Mouse (Mus musculus): ENCODE results near the gene Cnn2. TPM values are rescaled to one million over a fixed set of nuclear protein-coding genes. Genes with fewer than 3 reads are reported as not detected.

Gene Cnn2
- polyA plus RNA-seq, 1 experiment from 2014 or later: 30.0 TPM

DNA sequence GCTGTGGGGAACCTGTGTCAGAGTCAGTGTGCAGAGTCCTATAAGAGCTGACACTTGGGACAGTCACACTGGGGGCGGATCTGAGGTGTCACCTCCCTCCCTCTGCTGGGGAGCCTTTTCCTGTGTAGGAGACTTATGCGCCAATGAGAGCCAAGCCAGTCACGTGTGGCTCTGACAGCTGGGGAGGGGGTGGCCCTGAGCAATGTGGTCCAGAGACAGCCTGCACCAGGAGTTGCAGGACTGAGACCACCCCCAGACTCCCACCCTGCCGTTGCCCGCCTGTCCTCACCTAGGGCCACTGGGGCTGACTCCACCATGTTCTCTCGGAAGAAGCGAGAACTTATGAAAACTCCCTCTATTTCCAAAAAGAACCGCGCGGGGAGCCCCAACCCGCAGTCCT is 28.1 kb downstream of the Cnn2 start, which contains the start of gene Arhgap45:
TSS of gene Arhgap45 (plus strand) at position 143 of the 400 bp plus-strand sequence.
- no peak within 1 kb of the TSS for H3K27ac ChIP-seq
- WGBS: 72% methylated on average over 11 of the region's 11 CpGs
- no peak within 1 kb of the TSS for H3K4me3 ChIP-seq
- H3K4me2 ChIP-seq: no peak within 1 kb of the TSS
- no peak within 1 kb of the TSS for H3K9ac ChIP-seq
- H3K4me1 ChIP-seq: peaks cover 8% of the 10 kb centered on the region
- 0 out of 2 replicates have a peak, but pooled peaks cover 5% of the 10 kb centered on the region for H3K9me3 ChIP-seq (replicated peaks)
- H3K36me3 ChIP-seq (ENCODE audit: poor library complexity, severe bottlenecking): peaks cover 6% of the 10 kb centered on the region; the same call in 1 of the 2 replicates
- H3K27me3 ChIP-seq: peaks cover 86% of the 10 kb centered on the region
- ATAC-seq: no peak

DNA sequence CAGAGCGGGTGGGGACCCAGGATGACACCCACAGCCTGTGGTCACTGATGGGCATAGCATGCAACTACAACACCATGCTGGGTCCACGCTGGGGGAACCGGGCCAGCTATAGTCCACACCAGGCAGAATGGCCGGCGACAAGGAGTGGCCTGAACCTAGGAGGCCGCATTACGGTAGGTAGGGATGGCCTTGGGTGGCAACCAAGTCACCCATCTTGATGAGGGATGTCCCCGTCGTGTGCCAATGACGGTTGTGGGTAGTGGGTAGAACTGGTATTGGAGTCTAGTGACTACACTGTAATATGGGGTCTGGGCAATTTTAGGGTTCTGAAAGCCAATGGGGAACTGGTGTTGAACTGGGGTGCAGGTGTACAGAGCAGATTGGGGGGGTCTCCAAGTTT is 28.5 kb downstream of the Cnn2 start:
- H3K27ac ChIP-seq: no peak overlapping the region
- peaks cover 8% of the 10 kb centered on the region for H3K4me1 ChIP-seq
- 0 out of 2 replicates have a peak, but pooled peaks cover 1% of the 10 kb centered on the region for H3K9me3 ChIP-seq (replicated peaks)
- H3K36me3 ChIP-seq (ENCODE audit: poor library complexity, severe bottlenecking): peaks cover 2% of the 10 kb centered on the region; the same call in 1 of the 2 replicates
- no peak for ATAC-seq
- WGBS: 90% methylated on average over 10 of the region's 10 CpGs
- H3K27me3 ChIP-seq: peaks cover 82% of the 10 kb centered on the region
- H3K9ac ChIP-seq: no peak overlapping the region
- no peak overlapping the region for H3K4me3 ChIP-seq
- no peak overlapping the region for H3K4me2 ChIP-seq

GRCm38 (mm10) chr10:80017361-80017760 is 29.0 kb downstream of the Cnn2 start:
- Histone ChIP-seq H3K4me1 (peaks cover 8% of the 10 kb centered on the region), H3K36me3 (ENCODE audit: poor library complexity, severe bottlenecking) (no peaks in the 10 kb centered on the region), H3K27ac (no peak overlapping the region), H3K4me2 (no peak overlapping the region), H3K27me3 (peaks cover 77% of the 10 kb centered on the region), H3K9me3 (replicated peaks) (no peaks in the 10 kb centered on the region), H3K4me3 (no peak overlapping the region), H3K9ac (no peak overlapping the region)
- WGBS: 67% methylated on average over 3 of the region's 3 CpGs
- no peak for ATAC-seq

GRCm38 (mm10) chr10:80017771-80018170 is 29.4 kb downstream of the Cnn2 start:
- WGBS: 83% methylated on average over 14 of the region's 14 CpGs
- no peak overlapping the region for H3K4me2 ChIP-seq

GRCm38 (mm10) chr10:80018739-80019297 is 30.4 kb downstream of the Cnn2 start:
- Histone ChIP-seq H3K4me3 (no peak overlapping the region), H3K9me3 (replicated peaks) (no peaks in the 10 kb centered on the region), H3K4me1 (peaks cover 8% of the 10 kb centered on the region), H3K4me2 (no peak overlapping the region), H3K9ac (no peak overlapping the region), H3K36me3 (ENCODE audit: poor library complexity, severe bottlenecking) (no peaks in the 10 kb centered on the region), H3K27ac (no peak overlapping the region), H3K27me3 (peaks cover 64% of the 10 kb centered on the region)
- ATAC-seq: no peak
- 8% methylated on average over 15 of the region's 15 CpGs for WGBS

More at GRCm38 (mm10) chr10:80017771-80018170, 29.4 kb downstream of the Cnn2 start:
- Histone ChIP-seq H3K27ac (no peak overlapping the region), H3K9ac (no peak overlapping the region), H3K4me1 (peaks cover 8% of the 10 kb centered on the region), H3K9me3 (replicated peaks) (no peaks in the 10 kb centered on the region), H3K4me3 (no peak overlapping the region), H3K27me3 (peaks cover 74% of the 10 kb centered on the region), H3K36me3 (ENCODE audit: poor library complexity, severe bottlenecking) (no peaks in the 10 kb centered on the region)
- no peak for ATAC-seq

- Histone ChIP-seq H3K4me3 (0 out of 2 replicates have a peak overlapping the region, but pooled peaks have one; percentile 0), H3K4me1 (peaks cover 8% of the 10 kb centered on the region), H3K27ac (no peak overlapping the region), H3K4me2 (peak overlapping the region; percentile 27), H3K9me3 (replicated peaks) (no peaks in the 10 kb centered on the region), H3K36me3 (ENCODE audit: poor library complexity, severe bottlenecking) (no peaks in the 10 kb centered on the region), H3K9ac (peak overlapping the region; percentile 48; the same call in 1 of the 2 replicates), H3K27me3 (peaks cover 56% of the 10 kb centered on the region)
- 3% methylated on average over 20 of the region's 20 CpGs for WGBS
- no peak for ATAC-seq
These were observed 31.2 kb downstream of the Cnn2 start for GRCm38 (mm10) chr10:80019471-80020131.

GRCm38 (mm10) chr10:80020191-80020590 is 31.8 kb downstream of the Cnn2 start:
- H3K9ac ChIP-seq: 0 out of 2 replicates have a peak overlapping the region, but pooled peaks have one; percentile 48
- peaks cover 8% of the 10 kb centered on the region for H3K4me1 ChIP-seq
- peaks cover 50% of the 10 kb centered on the region for H3K27me3 ChIP-seq
- H3K27ac ChIP-seq: no peak overlapping the region
- H3K36me3 ChIP-seq (ENCODE audit: poor library complexity, severe bottlenecking): no peaks in the 10 kb centered on the region
- H3K9me3 ChIP-seq (replicated peaks): no peaks in the 10 kb centered on the region
- H3K4me2 ChIP-seq: peak overlapping the region; percentile 27
- no peak overlapping the region for H3K4me3 ChIP-seq
- no peak for ATAC-seq
- WGBS: 22% methylated on average over 11 of the region's 11 CpGs

- Histone ChIP-seq H3K27ac (no peak overlapping the region), H3K4me1 (peaks cover 8% of the 10 kb centered on the region), H3K4me2 (no peak overlapping the region), H3K27me3 (peaks cover 44% of the 10 kb centered on the region), H3K9ac (no peak overlapping the region), H3K9me3 (replicated peaks) (no peaks in the 10 kb centered on the region), H3K36me3 (ENCODE audit: poor library complexity, severe bottlenecking) (no peaks in the 10 kb centered on the region), H3K4me3 (no peak overlapping the region)
- WGBS: 80% methylated on average over 18 of the region's 18 CpGs
- ATAC-seq: no peak
These were observed 32.4 kb downstream of the Cnn2 start for GRCm38 (mm10) chr10:80020603-80021319.

GRCm38 (mm10) chr10:80021320-80021641 is 32.9 kb downstream of the Cnn2 start:
- 94% methylated on average over 13 of the region's 13 CpGs for WGBS
- Histone ChIP-seq H3K36me3 (ENCODE audit: poor library complexity, severe bottlenecking) (no peaks in the 10 kb centered on the region), H3K27ac (no peak overlapping the region), H3K4me2 (no peak overlapping the region), H3K9me3 (replicated peaks) (no peaks in the 10 kb centered on the region), H3K4me3 (no peak overlapping the region), H3K4me1 (peaks cover 8% of the 10 kb centered on the region), H3K27me3 (peaks cover 39% of the 10 kb centered on the region), H3K9ac (no peak overlapping the region)
- no peak for ATAC-seq

DNA sequence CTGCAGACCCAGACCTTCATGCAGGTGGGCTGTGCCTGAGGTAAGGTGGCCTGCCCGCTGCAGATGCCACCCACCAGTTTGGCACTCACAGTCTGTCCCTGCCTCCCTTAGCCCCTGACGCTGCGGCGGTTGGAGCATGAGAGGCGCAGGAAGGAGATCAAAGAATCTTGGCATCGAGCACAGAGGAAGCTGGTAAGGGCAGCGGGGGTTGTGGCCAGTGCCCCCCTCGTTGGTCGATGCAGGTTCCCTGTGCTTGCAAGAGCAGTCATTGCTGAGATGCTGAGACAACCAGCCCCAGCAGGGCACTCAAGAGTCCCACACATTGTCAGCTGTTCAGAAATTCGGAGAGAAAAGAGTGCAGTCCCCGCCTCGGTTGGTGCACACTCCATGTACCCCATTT is 33.8 kb downstream of the Cnn2 start:
- Histone ChIP-seq H3K9ac (no peak overlapping the region), H3K27me3 (peaks cover 30% of the 10 kb centered on the region), H3K4me1 (peaks cover 8% of the 10 kb centered on the region), H3K27ac (no peak overlapping the region), H3K36me3 (ENCODE audit: poor library complexity, severe bottlenecking) (no peaks in the 10 kb centered on the region), H3K4me3 (no peak overlapping the region), H3K9me3 (replicated peaks) (no peaks in the 10 kb centered on the region), H3K4me2 (no peak overlapping the region)
- no peak for ATAC-seq
- 89% methylated on average over 12 of the region's 12 CpGs for WGBS

- Histone ChIP-seq H3K9me3 (replicated peaks) (no peaks in the 10 kb centered on the region), H3K4me3 (no peak overlapping the region), H3K27ac (no peak overlapping the region), H3K36me3 (ENCODE audit: poor library complexity, severe bottlenecking) (no peaks in the 10 kb centered on the region), H3K9ac (no peak overlapping the region), H3K4me2 (no peak overlapping the region), H3K27me3 (peaks cover 25% of the 10 kb centered on the region), H3K4me1 (peaks cover 8% of the 10 kb centered on the region)
- 89% methylated on average over 8 of the region's 8 CpGs for WGBS
- ATAC-seq: no peak
These were observed 34.4 kb downstream of the Cnn2 start for GRCm38 (mm10) chr10:80022806-80023205.

GRCm38 (mm10) chr10:80023758-80024157 is 35.4 kb downstream of the Cnn2 start:
- 85% methylated on average over 5 of the region's 5 CpGs for WGBS
- no peak for ATAC-seq

More at GRCm38 (mm10) chr10:80023758-80024157, 35.4 kb downstream of the Cnn2 start:
- Histone ChIP-seq H3K4me3 (no peak overlapping the region), H3K4me1 (peaks cover 8% of the 10 kb centered on the region), H3K4me2 (no peak overlapping the region), H3K27ac (no peak overlapping the region), H3K9ac (no peak overlapping the region), H3K27me3 (peaks cover 19% of the 10 kb centered on the region), H3K9me3 (replicated peaks) (no peaks in the 10 kb centered on the region), H3K36me3 (ENCODE audit: poor library complexity, severe bottlenecking) (no peaks in the 10 kb centered on the region)

Data from forebrain, embryonic 13.5 days (tissue).